Mouse (Mus musculus): ENCODE data around the gene Uimc1.
"Not testable (repeated sequence)": the region's sequence is repeated elsewhere in the genome, so short reads cannot be mapped to it uniquely, and the experiment has no call there.

Uimc1 gene

GRCm38 (mm10) chr13:55099726-55100478 is at the start of gene Uimc1:
Gene Uimc1, minus strand, starts transcription at chr13:55100300.
- DNase-seq (ENCODE audit: low read depth in 1 of 2, low spot score in 2 of 2): peak; percentile 6 to 45

- DNase-seq (ENCODE audit: low read depth in 1 of 2, low spot score in 2 of 2): no peak
Observed at GRCm38 (mm10) chr13:55140271-55140670, 40.2 kb upstream of the Uimc1 start.

GRCm38 (mm10) chr13:55135382-55135781 is 35.3 kb upstream of the Uimc1 start:
- no peak for DNase-seq (ENCODE audit: low read depth in 1 of 2, low spot score in 2 of 2)

- DNase-seq (ENCODE audit: low read depth in 1 of 2, low spot score in 2 of 2): no peak
Observed at GRCm38 (mm10) chr13:55133448-55133847, 33.3 kb upstream of the Uimc1 start, which contains the start of gene Gm17617. Gene Gm17617, minus strand, starts transcription at chr13:55133548.

- no peak for DNase-seq (ENCODE audit: low read depth in 1 of 2, low spot score in 2 of 2)
Observed at GRCm38 (mm10) chr13:55124903-55125302, 24.8 kb upstream of the Uimc1 start.

- no peak for DNase-seq (ENCODE audit: low read depth in 1 of 2, low spot score in 2 of 2)
Observed at GRCm38 (mm10) chr13:55114375-55114774, 14.3 kb upstream of the Uimc1 start.

GRCm38 (mm10) chr13:55107694-55108093 is 7.6 kb upstream of the Uimc1 start:
- no peak for DNase-seq (ENCODE audit: low read depth in 1 of 2, low spot score in 2 of 2)

GRCm38 (mm10) chr13:55107116-55107515 is 7.0 kb upstream of the Uimc1 start:
- DNase-seq (ENCODE audit: low read depth in 1 of 2, low spot score in 2 of 2): no peak

GRCm38 (mm10) chr13:55105953-55106691 is 6.0 kb upstream of the Uimc1 start:
- DNase-seq (ENCODE audit: low read depth in 1 of 2, low spot score in 2 of 2): no peak

- DNase-seq (ENCODE audit: low read depth in 1 of 2, low spot score in 2 of 2): peak; percentile 94 to 96
Observed at GRCm38 (mm10) chr13:55105045-55105952, 5.2 kb upstream of the Uimc1 start, which contains the start of gene Zfp346. Gene Zfp346, plus strand, starts transcription at chr13:55105311.

GRCm38 (mm10) chr13:55103351-55103750 is 3.3 kb upstream of the Uimc1 start:
- DNase-seq (ENCODE audit: low read depth in 1 of 2, low spot score in 2 of 2): no peak

- DNase-seq (ENCODE audit: low read depth in 1 of 2, low spot score in 2 of 2): no peak
Observed at GRCm38 (mm10) chr13:55102366-55102765, 2.3 kb upstream of the Uimc1 start.

GRCm38 (mm10) chr13:55101627-55102026 is 1.5 kb upstream of the Uimc1 start:
- DNase-seq (ENCODE audit: low read depth in 1 of 2, low spot score in 2 of 2): no peak

- DNase-seq (ENCODE audit: low read depth in 1 of 2, low spot score in 2 of 2): no peak
Observed at GRCm38 (mm10) chr13:55099066-55099725, 904 bp downstream of the Uimc1 start.

GRCm38 (mm10) chr13:55097841-55098240 is 2.3 kb downstream of the Uimc1 start:
- DNase-seq (ENCODE audit: low read depth in 1 of 2, low spot score in 2 of 2): not testable (repeated sequence)

- DNase-seq (ENCODE audit: low read depth in 1 of 2, low spot score in 2 of 2): no peak
Observed at GRCm38 (mm10) chr13:55092588-55092987, 7.5 kb downstream of the Uimc1 start.

GRCm38 (mm10) chr13:55075597-55075996 is 24.5 kb downstream of the Uimc1 start:
- DNase-seq (ENCODE audit: low read depth in 1 of 2, low spot score in 2 of 2): no peak

GRCm38 (mm10) chr13:55071322-55071721 is 28.8 kb downstream of the Uimc1 start:
- no peak for DNase-seq (ENCODE audit: low read depth in 1 of 2, low spot score in 2 of 2)

- DNase-seq (ENCODE audit: low read depth in 1 of 2, low spot score in 2 of 2): no peak
Observed at GRCm38 (mm10) chr13:55069719-55070118, 30.4 kb downstream of the Uimc1 start.

- DNase-seq (ENCODE audit: low read depth in 1 of 2, low spot score in 2 of 2): no peak
Observed at GRCm38 (mm10) chr13:55063276-55063675, 36.8 kb downstream of the Uimc1 start.

GRCm38 (mm10) chr13:55058042-55058441 is 42.1 kb downstream of the Uimc1 start:
- no peak for DNase-seq (ENCODE audit: low read depth in 1 of 2, low spot score in 2 of 2)
